Mouse (Mus musculus): ENCODE measurements around the gene Nosip. TPM values are rescaled to one million over a fixed set of nuclear protein-coding genes. Genes with fewer than 3 reads are reported as not detected.

Gene Nosip
- polyA plus RNA-seq, 1 experiment, result 165 TPM

DNA sequence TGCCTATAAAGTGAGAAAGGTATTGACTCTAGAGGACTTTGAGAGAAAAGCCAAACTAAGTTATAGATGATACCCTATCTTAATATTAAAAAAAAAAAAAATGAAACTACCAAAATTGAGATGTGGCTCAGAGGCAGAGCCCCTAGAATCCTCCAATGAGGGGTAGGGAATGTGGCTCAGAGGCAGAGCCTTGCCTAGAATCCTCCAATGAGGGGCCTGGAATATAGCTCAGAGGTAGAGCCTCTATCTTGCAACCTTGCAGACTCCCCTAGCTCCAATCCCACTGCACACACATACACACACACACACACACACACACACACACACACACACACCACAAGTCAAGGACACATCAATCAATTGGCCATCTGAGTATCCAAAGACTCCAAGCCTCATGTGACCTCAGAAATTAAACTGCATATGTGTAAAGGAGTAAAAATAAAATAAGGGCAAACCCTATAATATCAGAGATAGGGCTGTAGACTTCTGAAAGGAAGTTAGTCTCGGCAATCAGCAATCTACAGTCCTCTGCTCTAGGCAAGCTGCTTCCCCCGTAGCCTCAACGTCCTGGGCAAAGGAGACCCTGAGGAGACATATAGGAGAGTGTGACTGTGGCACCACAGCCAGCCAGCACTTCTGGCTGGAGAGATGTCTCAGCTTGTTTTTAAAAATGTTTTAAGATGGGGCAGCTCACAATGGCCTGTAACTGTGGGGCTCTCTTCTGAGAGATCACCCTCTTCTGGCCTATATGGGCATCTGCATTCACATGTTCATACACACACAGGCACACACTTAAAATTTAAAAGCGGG, 5.2 kb downstream of the Nosip start:
- H3K27me3 ChIP-seq (ENCODE audit: control insufficient read depth, insufficient read depth, low read length), result no peaks in the 10 kb centered on the region
- no peak for TF ChIP-seq POLR2A (IDR thresholded peaks at IDR 0.05; ENCODE audit: control insufficient read depth, extremely low read depth, insufficient read depth, low read length, poor library complexity)
- TF ChIP-seq CTCF (IDR thresholded peaks at IDR 0.05; ENCODE audit: borderline replicate concordance, control insufficient read depth, extremely low read depth, insufficient read depth, low read length, poor library complexity), result no peak
- no peak overlapping the region for H3K4me3 ChIP-seq (ENCODE audit: control insufficient read depth, insufficient read depth, low read length)
- 90% methylated on average over 4 of the region's 4 CpGs for WGBS
- H3K36me3 ChIP-seq (ENCODE audit: control insufficient read depth, insufficient read depth, low read length), result no peaks in the 10 kb centered on the region
- no peak for DNase-seq
- no peak overlapping the region for H3K27ac ChIP-seq (ENCODE audit: control insufficient read depth, insufficient read depth, low read length)
- peaks cover 9% of the 10 kb centered on the region; the same call in 1 of the 2 replicates for H3K4me1 ChIP-seq (replicated peaks; ENCODE audit: control insufficient read depth, insufficient read depth, low read length)

DNA sequence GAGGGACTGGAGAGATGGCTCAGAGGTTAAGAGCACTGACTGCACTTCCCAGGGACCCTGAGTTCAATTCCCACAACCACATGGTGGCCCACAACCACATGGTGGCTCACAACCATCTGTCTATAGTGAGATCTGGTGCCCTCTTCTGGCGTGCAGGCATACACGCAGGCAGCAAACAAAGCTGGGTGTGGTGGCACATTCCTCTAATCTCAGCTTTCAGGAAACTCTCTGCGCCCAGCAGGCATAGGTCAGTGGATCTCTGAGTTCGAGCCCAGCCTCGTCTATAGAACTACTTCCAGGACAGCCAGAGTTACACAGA, 5.7 kb downstream of the Nosip start:
- 48% methylated on average over 5 of the region's 5 CpGs for WGBS
- Histone ChIP-seq H3K4me1 (replicated peaks; ENCODE audit: control insufficient read depth, insufficient read depth, low read length) (peaks cover 9% of the 10 kb centered on the region; the same call in 1 of the 2 replicates), H3K27me3 (ENCODE audit: control insufficient read depth, insufficient read depth, low read length) (no peaks in the 10 kb centered on the region), H3K4me3 (ENCODE audit: control insufficient read depth, insufficient read depth, low read length) (no peak overlapping the region), H3K36me3 (ENCODE audit: control insufficient read depth, insufficient read depth, low read length) (no peaks in the 10 kb centered on the region), H3K27ac (ENCODE audit: control insufficient read depth, insufficient read depth, low read length) (no peak overlapping the region)
- no peak for TF ChIP-seq POLR2A (IDR thresholded peaks at IDR 0.05; ENCODE audit: control insufficient read depth, extremely low read depth, insufficient read depth, low read length, poor library complexity)
- TF ChIP-seq CTCF (IDR thresholded peaks at IDR 0.05; ENCODE audit: borderline replicate concordance, control insufficient read depth, extremely low read depth, insufficient read depth, low read length, poor library complexity), result peak; percentile 96
- DNase-seq, result peak; percentile 69

DNA sequence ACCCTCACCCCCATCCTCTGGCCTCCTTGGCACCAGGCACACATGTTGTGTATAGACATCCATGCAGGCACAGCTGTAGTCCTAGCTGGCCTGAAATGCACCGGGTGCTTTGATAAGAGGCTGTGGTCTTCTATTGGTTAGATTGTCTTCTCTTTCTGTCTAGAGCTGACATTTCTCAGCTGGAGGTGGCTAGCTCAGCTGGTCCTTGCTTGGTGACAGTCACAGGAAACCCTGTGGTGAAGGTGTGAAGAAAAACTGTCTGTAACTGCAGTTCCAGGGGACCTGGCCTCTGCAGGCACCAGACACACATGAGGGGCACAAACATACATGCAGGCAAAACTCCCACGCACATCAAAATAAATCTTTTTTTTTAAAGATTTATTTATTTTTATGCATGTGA, 7.4 kb downstream of the Nosip start:
- WGBS, result 48% methylated on average over 2 of the region's 2 CpGs
- Histone ChIP-seq H3K36me3 (ENCODE audit: control insufficient read depth, insufficient read depth, low read length) (no peaks in the 10 kb centered on the region; the same call in 1 of the 2 replicates), H3K27ac (ENCODE audit: control insufficient read depth, insufficient read depth, low read length) (no peak overlapping the region), H3K27me3 (ENCODE audit: control insufficient read depth, insufficient read depth, low read length) (no peaks in the 10 kb centered on the region), H3K4me1 (replicated peaks; ENCODE audit: control insufficient read depth, insufficient read depth, low read length) (peaks cover 8% of the 10 kb centered on the region; the same call in 1 of the 2 replicates), H3K4me3 (ENCODE audit: control insufficient read depth, insufficient read depth, low read length) (no peak overlapping the region)
- TF ChIP-seq POLR2A (IDR thresholded peaks at IDR 0.05; ENCODE audit: control insufficient read depth, extremely low read depth, insufficient read depth, low read length, poor library complexity) (no peak), CTCF (IDR thresholded peaks at IDR 0.05; ENCODE audit: borderline replicate concordance, control insufficient read depth, extremely low read depth, insufficient read depth, low read length, poor library complexity) (no peak)
- no peak for DNase-seq

DNA sequence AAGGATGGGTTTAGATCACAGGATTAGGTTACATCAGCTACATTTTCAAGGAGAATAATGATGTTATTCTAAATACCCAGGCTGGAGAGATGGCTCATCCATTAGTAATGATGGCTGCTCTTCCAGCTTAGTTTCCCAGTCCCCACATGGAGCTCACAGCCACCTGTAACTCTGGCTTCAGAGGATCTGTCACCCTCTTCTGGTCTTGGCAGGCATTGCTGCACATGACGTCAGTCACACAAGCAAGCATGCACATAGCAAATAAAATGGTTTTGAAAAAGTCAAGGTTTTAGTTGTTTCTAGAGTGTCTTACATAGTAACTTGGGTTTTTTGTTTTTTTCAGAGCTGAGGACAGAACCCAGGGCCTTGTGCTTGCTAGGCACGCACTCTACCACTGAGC, 10.0 kb downstream of the Nosip start:
- H3K27ac ChIP-seq (ENCODE audit: control insufficient read depth, insufficient read depth, low read length), result no peak overlapping the region
- H3K27me3 ChIP-seq (ENCODE audit: control insufficient read depth, insufficient read depth, low read length), result no peaks in the 10 kb centered on the region
- peaks cover 6% of the 10 kb centered on the region; the same call in 1 of the 2 replicates for H3K4me1 ChIP-seq (replicated peaks; ENCODE audit: control insufficient read depth, insufficient read depth, low read length)
- H3K36me3 ChIP-seq (ENCODE audit: control insufficient read depth, insufficient read depth, low read length), result peaks cover 15% of the 10 kb centered on the region
- no peak overlapping the region for H3K4me3 ChIP-seq (ENCODE audit: control insufficient read depth, insufficient read depth, low read length)
- WGBS, result 92% methylated on average over 2 of the region's 2 CpGs
- TF ChIP-seq CTCF (IDR thresholded peaks at IDR 0.05; ENCODE audit: borderline replicate concordance, control insufficient read depth, extremely low read depth, insufficient read depth, low read length, poor library complexity), result no peak
- no peak for TF ChIP-seq POLR2A (IDR thresholded peaks at IDR 0.05; ENCODE audit: control insufficient read depth, extremely low read depth, insufficient read depth, low read length, poor library complexity)
- no peak for DNase-seq

DNA sequence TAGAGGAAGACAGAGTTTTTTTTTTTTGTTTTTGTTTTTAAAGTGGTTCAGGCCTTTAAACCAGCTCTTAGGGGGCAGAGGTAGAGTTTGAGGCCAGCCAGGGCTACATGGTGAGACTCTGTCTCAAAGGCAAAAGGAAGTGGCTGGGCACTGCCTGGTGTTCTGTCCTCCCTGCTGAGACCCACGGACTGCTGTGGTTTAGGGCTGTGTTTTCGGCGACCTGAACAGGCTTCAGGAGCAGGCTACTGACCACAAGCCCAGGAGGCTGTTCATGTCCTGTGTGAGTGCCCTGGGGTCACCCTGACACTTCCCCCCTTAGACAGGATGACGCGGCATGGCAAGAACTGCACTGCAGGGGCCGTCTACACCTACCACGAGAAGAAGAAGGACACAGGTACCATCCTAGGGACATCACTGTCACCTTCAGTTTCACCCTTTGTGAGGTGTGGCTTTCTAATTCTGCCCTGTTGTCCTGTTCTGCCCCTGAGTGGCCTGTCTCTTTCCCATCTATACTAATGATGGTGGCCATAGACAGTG, 11.0 kb downstream of the Nosip start:
- Histone ChIP-seq H3K27ac (ENCODE audit: control insufficient read depth, insufficient read depth, low read length) (no peak overlapping the region), H3K27me3 (ENCODE audit: control insufficient read depth, insufficient read depth, low read length) (no peaks in the 10 kb centered on the region), H3K4me3 (ENCODE audit: control insufficient read depth, insufficient read depth, low read length) (no peak overlapping the region), H3K4me1 (replicated peaks; ENCODE audit: control insufficient read depth, insufficient read depth, low read length) (peaks cover 6% of the 10 kb centered on the region; the same call in 1 of the 2 replicates), H3K36me3 (ENCODE audit: control insufficient read depth, insufficient read depth, low read length) (peaks cover 15% of the 10 kb centered on the region)
- DNase-seq, result no peak
- no peak for TF ChIP-seq CTCF (IDR thresholded peaks at IDR 0.05; ENCODE audit: borderline replicate concordance, control insufficient read depth, extremely low read depth, insufficient read depth, low read length, poor library complexity)
- no peak for TF ChIP-seq POLR2A (IDR thresholded peaks at IDR 0.05; ENCODE audit: control insufficient read depth, extremely low read depth, insufficient read depth, low read length, poor library complexity)
- 45% methylated on average over 7 of the region's 7 CpGs for WGBS

DNA sequence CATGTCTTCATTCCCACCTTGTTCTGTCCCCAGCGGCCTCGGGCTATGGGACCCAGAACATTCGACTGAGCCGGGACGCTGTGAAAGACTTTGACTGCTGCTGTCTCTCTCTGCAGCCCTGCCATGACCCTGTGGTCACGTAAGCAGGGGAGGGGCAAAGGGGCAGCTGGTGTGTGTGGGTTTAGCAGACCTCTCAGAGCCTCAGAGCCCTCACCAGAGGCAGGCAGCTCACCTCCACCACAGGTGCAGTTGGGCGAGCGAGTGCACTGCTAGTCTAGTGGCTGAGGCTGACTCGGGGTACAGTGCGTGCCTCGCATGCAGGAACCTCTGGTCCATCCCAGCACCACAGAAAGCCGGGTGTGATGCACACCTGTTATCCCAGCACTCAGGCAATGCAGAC, 11.7 kb downstream of the Nosip start:
- WGBS, result 63% methylated on average over 12 of the region's 12 CpGs
- TF ChIP-seq POLR2A (IDR thresholded peaks at IDR 0.05; ENCODE audit: control insufficient read depth, extremely low read depth, insufficient read depth, low read length, poor library complexity), result no peak
- TF ChIP-seq CTCF (IDR thresholded peaks at IDR 0.05; ENCODE audit: borderline replicate concordance, control insufficient read depth, extremely low read depth, insufficient read depth, low read length, poor library complexity), result no peak
- DNase-seq, result no peak
- H3K4me1 ChIP-seq (replicated peaks; ENCODE audit: control insufficient read depth, insufficient read depth, low read length), result peaks cover 6% of the 10 kb centered on the region; the same call in 1 of the 2 replicates
- no peak overlapping the region for H3K27ac ChIP-seq (ENCODE audit: control insufficient read depth, insufficient read depth, low read length)
- no peak overlapping the region for H3K4me3 ChIP-seq (ENCODE audit: control insufficient read depth, insufficient read depth, low read length)
- peaks cover 15% of the 10 kb centered on the region for H3K36me3 ChIP-seq (ENCODE audit: control insufficient read depth, insufficient read depth, low read length)
- H3K27me3 ChIP-seq (ENCODE audit: control insufficient read depth, insufficient read depth, low read length), result no peaks in the 10 kb centered on the region
